In the genomic region with DNA sequence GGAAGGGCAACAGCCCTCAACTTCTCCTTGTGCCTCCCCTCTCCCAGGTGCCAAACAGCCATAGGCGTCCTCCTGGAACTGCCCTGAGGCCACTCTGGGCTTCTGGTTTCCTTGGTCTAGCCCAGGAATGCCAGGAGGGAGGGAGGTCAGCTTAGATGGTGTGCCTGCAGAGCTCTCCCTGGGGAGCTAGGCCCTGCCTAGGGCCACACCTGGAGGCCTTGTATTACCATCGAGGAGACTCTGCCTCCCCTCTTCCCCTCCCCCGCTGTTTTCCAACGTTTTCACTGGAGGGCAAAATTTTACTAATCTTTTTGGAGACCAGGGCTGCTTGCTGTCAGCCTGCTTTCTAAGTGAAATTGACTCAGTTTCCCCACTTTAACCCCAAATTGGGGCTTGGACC, we compare ENCODE assay signal across 10 mouse cellular contexts. TPM values are rescaled to one million over a fixed set of nuclear protein-coding genes. Genes with fewer than 3 reads are reported as not detected.
A peak's percentile ranks its signal among the peaks of the same experiment; 100 is the strongest.
DNase-seq lines count a peak whose midpoint lies in the region; ATAC-seq and TF ChIP-seq lines count a peak whose summit lies in the region.
"Had no signal": no experiment of that assay in that cellular context is flagged by ENCODE, and none has a peak within 500 bp of the region (broad histone marks: within the 10 kb centered on the region; RNA-seq: fewer than 3 reads in every experiment).

No protein-coding gene starts in this region.

- no peaks in the 10 kb centered on the region for H3K27me3 ChIP-seq in hindbrain, embryonic 15.5 days
- no peaks in the 10 kb centered on the region for H3K27me3 ChIP-seq in midbrain, embryonic 15.5 days (replicated peaks)

- peak overlapping the region; percentile 61 for H3K27ac ChIP-seq in left cerebral cortex, adult 2 months
- peak overlapping the region; percentile 95 for H3K27ac ChIP-seq in hindbrain, embryonic 15.5 days (replicated peaks)
- peak overlapping the region; percentile 82 for H3K27ac ChIP-seq in midbrain, embryonic 15.5 days

- H3K4me2 ChIP-seq in hindbrain, embryonic 15.5 days = peak overlapping the region; percentile 71
- H3K4me2 ChIP-seq in midbrain, embryonic 15.5 days = peak overlapping the region; percentile 80

- intact Hi-C loops in left cerebral cortex, adult 2 months (cut with DNase I) = no loop called here

- no peak for ATAC-seq in hindbrain, embryonic 15.5 days (ENCODE audit: low FRiP score, low read depth)
- ATAC-seq in midbrain, embryonic 15.5 days (replicated peaks) = no peak

- TF ChIP-seq CTCF in left cerebral cortex, adult 2 months (IDR thresholded peaks at IDR 0.05) = no peak

- no peaks in the 10 kb centered on the region for H3K9me3 ChIP-seq in hindbrain, embryonic 15.5 days
- no peaks in the 10 kb centered on the region for H3K9me3 ChIP-seq in midbrain, embryonic 15.5 days

- peak; percentile 48 to 74 for DNase-seq in adrenal gland, adult (ENCODE audit: inconsistent age in 2 of 2, low spot score in 1 of 2)
- DNase-seq in adrenal gland, postnatal 14 days = no peak
- no peak for DNase-seq in left cerebral cortex, adult 2 months (ENCODE audit: extremely low spot score in 1 of 2, low spot score in 2 of 2)
- DNase-seq in left cerebral cortex, adult 11 months (ENCODE audit: low spot score) = no peak
- no peak for DNase-seq in ovary, adult 18-20 months (ENCODE audit: low spot score)
- DNase-seq in adrenal gland, postnatal 4 days (ENCODE audit: low spot score in 2 of 2) = no peak

- no peak overlapping the region for H3K4me3 ChIP-seq in left cerebral cortex, adult 2 months
- H3K4me3 ChIP-seq in hindbrain, embryonic 15.5 days = peak overlapping the region; percentile 38
- H3K4me3 ChIP-seq in midbrain, embryonic 15.5 days = peak overlapping the region; percentile 39

- peaks cover 25% of the 10 kb centered on the region for H3K36me3 ChIP-seq in hindbrain, embryonic 15.5 days
- H3K36me3 ChIP-seq in midbrain, embryonic 15.5 days (replicated peaks) = peaks cover 19% of the 10 kb centered on the region

- no peak overlapping the region; the same call in 1 of the 2 replicates for H3K9ac ChIP-seq in hindbrain, embryonic 15.5 days
- peak overlapping the region; percentile 47 for H3K9ac ChIP-seq in midbrain, embryonic 15.5 days

- WGBS in hindbrain, embryonic 15.5 days = 41% methylated on average over 4 of the region's 4 CpGs
- 34% methylated on average over 4 of the region's 4 CpGs for whole genome bisulfite sequencing in midbrain, embryonic 15.5 days

- peaks cover 39% of the 10 kb centered on the region for H3K4me1 ChIP-seq in hindbrain, embryonic 15.5 days (replicated peaks)
- H3K4me1 ChIP-seq in midbrain, embryonic 15.5 days = peaks cover 38% of the 10 kb centered on the region

RNA-seq across cellular contexts. Expression of gene Samd14, which starts 3.6 kb away (rescaled TPM):
- 5.4 and 7.3 TPM in 2 replicates for total RNA-seq in adrenal gland, postnatal 14 days (2021)
- 10 to 100 TPM; 25.1 to 30.1 TPM for total RNA-seq in left cerebral cortex, adult 2 months (2021)
- polyA plus RNA-seq in hindbrain, embryonic 15.5 days (2015; fragmentation: Nextera tagmentation; extraction: Ambion mirVana) = 146 and 176 TPM in 2 replicates
- polyA plus RNA-seq in midbrain, embryonic 15.5 days (2015; fragmentation: Nextera tagmentation; extraction: Ambion mirVana) = 171 and 177 TPM in 2 replicates
- total RNA-seq in adrenal gland, postnatal 4 days (2021) = 10 to 100 TPM; 16.2 to 22.5 TPM

RNA-seq across cellular contexts. Expression of gene Ppp1r9b, which starts 15.2 kb away (rescaled TPM):
- 101 and 109 TPM in 2 replicates for total RNA-seq in adrenal gland, postnatal 14 days (2021)
- total RNA-seq in left cerebral cortex, adult 2 months (2021) = 100 to 1,000 TPM; 709 to 735 TPM
- polyA plus RNA-seq in hindbrain, embryonic 15.5 days (2015; fragmentation: Nextera tagmentation; extraction: Ambion mirVana) = 20.7 and 21.4 TPM in 2 replicates
- 20.5 and 22.2 TPM in 2 replicates for polyA plus RNA-seq in midbrain, embryonic 15.5 days (2015; fragmentation: Nextera tagmentation; extraction: Ambion mirVana)
- total RNA-seq in adrenal gland, postnatal 4 days (2021) = 100 to 1,000 TPM; 108 to 113 TPM

RNA-seq across cellular contexts. Expression of gene Sgca, which starts 29.9 kb away (rescaled TPM):
- 0.26 TPM in 1 of 2 replicates, not detected in the other for total RNA-seq in adrenal gland, postnatal 14 days (2021)
- under 1 TPM in 1 of 2 experiments, not detected in 1; 0.35 TPM for total RNA-seq in left cerebral cortex, adult 2 months (2021)
- polyA plus RNA-seq in hindbrain, embryonic 15.5 days (2015; fragmentation: Nextera tagmentation; extraction: Ambion mirVana) = 0.19 TPM in 1 of 2 replicates, not detected in the other
- polyA plus RNA-seq in midbrain, embryonic 15.5 days (2015; fragmentation: Nextera tagmentation; extraction: Ambion mirVana) = not detected in 2 replicates
- total RNA-seq in adrenal gland, postnatal 4 days (2021) = 1 to 10 TPM; 2.8 to 3.9 TPM
- total RNA-seq: monocyte, adult 5-6 weeks had no signal

RNA-seq across cellular contexts. Expression of gene Pdk2, which starts 35.1 kb away (rescaled TPM):
- 147 and 156 TPM in 2 replicates for total RNA-seq in adrenal gland, postnatal 14 days (2021)
- total RNA-seq in left cerebral cortex, adult 2 months (2021) = 100 to 1,000 TPM; 109 to 112 TPM
- polyA plus RNA-seq in hindbrain, embryonic 15.5 days (2015; fragmentation: Nextera tagmentation; extraction: Ambion mirVana) = 26.2 and 33.4 TPM in 2 replicates
- polyA plus RNA-seq in midbrain, embryonic 15.5 days (2015; fragmentation: Nextera tagmentation; extraction: Ambion mirVana) = 27.4 and 28.2 TPM in 2 replicates
- total RNA-seq in adrenal gland, postnatal 4 days (2021) = 10 to 100 TPM; 59.8 to 69.3 TPM

RNA-seq across cellular contexts. Expression of gene Hils1, which starts 38.6 kb away (rescaled TPM):
- total RNA-seq in adrenal gland, postnatal 14 days (2021) = not detected in 2 replicates
- not detected for total RNA-seq in left cerebral cortex, adult 2 months (2021)
- polyA plus RNA-seq in hindbrain, embryonic 15.5 days (2015; fragmentation: Nextera tagmentation; extraction: Ambion mirVana) = not detected in 2 replicates
- polyA plus RNA-seq in midbrain, embryonic 15.5 days (2015; fragmentation: Nextera tagmentation; extraction: Ambion mirVana) = not detected in 2 replicates
- not detected for total RNA-seq in adrenal gland, postnatal 4 days (2021)
- total RNA-seq: adrenal gland, adult 18-20 months had no signal

Comparison
In these comparisons a context has a peak if more than half of its experiments do, and no peak if none do; other contexts are left out.
1. DNase-seq: peak in adrenal gland, adult (2 of 2); none in adrenal gland, postnatal 14 days (single experiment), left cerebral cortex, adult 2 months (0 of 2), left cerebral cortex, adult 11 months (single experiment), ovary, adult 18-20 months (single experiment) and adrenal gland, postnatal 4 days (0 of 2).
2. Peak in every context shown above with its lines, with median percentiles within 50 percentile points of each other: H3K27ac ChIP-seq.